Mouse (Mus musculus) olfactory bulb, adult 2 months (tissue): ENCODE results near the gene Cfap44.

Source experiments
- CTCF ChIP-seq: fragments of 200-500 bp; IDR thresholded peaks from 2 replicates; pipeline ENCODE4 v1.5.1; 2012; ENCODE audit warnings: low read depth, mild to moderate bottlenecking, low read length, moderate library complexity; ENCODE audit not compliant: insufficient read depth
- POLR2A ChIP-seq: fragments of 200-500 bp; IDR thresholded peaks from 2 replicates; pipeline ENCODE4 v1.6.1; 2012; ENCODE audit warnings: mild to moderate bottlenecking, low read depth, low read length, moderate library complexity; ENCODE audit not compliant: insufficient read depth

DNA sequence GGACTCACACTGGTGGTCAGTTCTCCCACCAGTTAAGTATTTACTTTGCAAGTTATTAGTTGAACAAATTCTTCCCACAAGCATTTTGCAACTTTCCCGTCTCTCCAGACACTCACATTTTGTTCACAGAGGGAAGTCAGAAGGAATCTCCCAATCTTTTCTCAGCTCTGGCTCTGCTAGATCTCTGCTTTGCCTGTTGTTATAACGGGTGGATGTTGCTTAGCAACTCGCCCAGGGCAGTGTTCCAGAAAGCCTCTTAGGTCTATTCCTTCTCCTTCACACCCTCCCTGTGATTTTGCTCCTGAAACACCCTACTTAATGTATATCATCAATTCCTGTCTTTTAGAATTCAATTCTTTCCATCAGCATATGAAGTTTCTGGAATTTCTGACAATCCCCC, 28.9 kb downstream of the Cfap44 start:
- TF ChIP-seq CTCF (no peak), POLR2A (no peak)
